Mouse (Mus musculus) kidney, postnatal 25 days (tissue): ENCODE measurements around the gene Ntrk2.
"Not testable (repeated sequence)": the region's sequence is repeated elsewhere in the genome, so short reads cannot be mapped to it uniquely, and the experiment has no call there.

Experiments used
- DNase-seq, 2 experiments: peaks; one replicate each; pipeline ENCODE4 v3.0.0; 2021; ENCODE audit warnings: mixed read lengths in 2 of 2

Ntrk2 gene

GRCm38 (mm10) chr13:59057886-59058285 lies 251.5 kb downstream of the Ntrk2 start:
- no peak for DNase-seq

- DNase-seq: no peak
Measured at GRCm38 (mm10) chr13:59059118-59059517, 252.7 kb downstream of the Ntrk2 start.

GRCm38 (mm10) chr13:59065677-59066076 lies 259.3 kb downstream of the Ntrk2 start:
- no peak for DNase-seq

- DNase-seq: peak; percentile 74 to 80
Measured at GRCm38 (mm10) chr13:59073635-59074256, 267.4 kb downstream of the Ntrk2 start.

- no peak for DNase-seq
Measured at GRCm38 (mm10) chr13:59076489-59076888, 270.1 kb downstream of the Ntrk2 start.

GRCm38 (mm10) chr13:59079761-59080461 lies 273.5 kb downstream of the Ntrk2 start:
- no peak for DNase-seq

GRCm38 (mm10) chr13:59080468-59080867 lies 274.1 kb downstream of the Ntrk2 start:
- no peak for DNase-seq

- DNase-seq: no peak
Measured at GRCm38 (mm10) chr13:59089016-59089415, 282.6 kb downstream of the Ntrk2 start.

GRCm38 (mm10) chr13:59091138-59091971 lies 285.0 kb downstream of the Ntrk2 start:
- DNase-seq: no peak

GRCm38 (mm10) chr13:59092045-59092857 lies 285.9 kb downstream of the Ntrk2 start:
- DNase-seq: no peak

- DNase-seq: no peak
Measured at GRCm38 (mm10) chr13:59092858-59093154, 286.4 kb downstream of the Ntrk2 start.

GRCm38 (mm10) chr13:59094722-59095121 lies 288.4 kb downstream of the Ntrk2 start:
- DNase-seq: no peak

GRCm38 (mm10) chr13:59095811-59096391 lies 289.5 kb downstream of the Ntrk2 start:
- no peak for DNase-seq

GRCm38 (mm10) chr13:59100086-59100485 lies 293.7 kb downstream of the Ntrk2 start:
- DNase-seq: no peak

GRCm38 (mm10) chr13:59107791-59108190 lies 301.4 kb downstream of the Ntrk2 start:
- not testable (repeated sequence) for DNase-seq

GRCm38 (mm10) chr13:59110107-59110506 lies 303.7 kb downstream of the Ntrk2 start:
- DNase-seq: no peak

GRCm38 (mm10) chr13:59114684-59115083 lies 308.3 kb downstream of the Ntrk2 start:
- no peak for DNase-seq

GRCm38 (mm10) chr13:59115551-59115950 lies 309.2 kb downstream of the Ntrk2 start:
- no peak for DNase-seq

GRCm38 (mm10) chr13:59117233-59117632 lies 310.9 kb downstream of the Ntrk2 start:
- no peak for DNase-seq

- no peak for DNase-seq
Measured at GRCm38 (mm10) chr13:59119596-59120394, 313.4 kb downstream of the Ntrk2 start.

GRCm38 (mm10) chr13:59143141-59143744 lies 336.9 kb downstream of the Ntrk2 start:
- DNase-seq: no peak
